Mouse (Mus musculus) natural killer cell, adult 2 months (primary cell): ENCODE results near the gene Gas1.

Source experiments
- DNase-seq, 2 experiments: peaks; one replicate each; pipeline ENCODE4 v3.0.0; 2022; ENCODE audit warnings: low spot score in 2 of 2

Gene Gas1

GRCm38 (mm10) chr13:60173186-60173585 is 4.0 kb downstream of the Gas1 start:
- no peak for DNase-seq

- DNase-seq, result no peak
Measured at GRCm38 (mm10) chr13:60172366-60173017, 4.7 kb downstream of the Gas1 start.

GRCm38 (mm10) chr13:60171781-60172180 is 5.4 kb downstream of the Gas1 start:
- DNase-seq, result no peak

- no peak for DNase-seq
Measured at GRCm38 (mm10) chr13:60170898-60171715, 6.1 kb downstream of the Gas1 start.

- DNase-seq, result no peak
Measured at GRCm38 (mm10) chr13:60169026-60169425, 8.1 kb downstream of the Gas1 start.

GRCm38 (mm10) chr13:60156294-60157126 is 20.7 kb downstream of the Gas1 start:
- DNase-seq, result no peak

- DNase-seq, result no peak
Measured at GRCm38 (mm10) chr13:60154170-60154569, 23.0 kb downstream of the Gas1 start.

- DNase-seq, result no peak
Measured at GRCm38 (mm10) chr13:60148235-60148634, 28.9 kb downstream of the Gas1 start.

GRCm38 (mm10) chr13:60147857-60148181 is 29.3 kb downstream of the Gas1 start:
- DNase-seq, result no peak

GRCm38 (mm10) chr13:60146994-60147856 is 29.9 kb downstream of the Gas1 start:
- DNase-seq, result no peak

- DNase-seq, result no peak
Measured at GRCm38 (mm10) chr13:60146231-60146630, 30.9 kb downstream of the Gas1 start.

GRCm38 (mm10) chr13:60136962-60137361 is 40.2 kb downstream of the Gas1 start:
- no peak for DNase-seq

- no peak for DNase-seq
Measured at GRCm38 (mm10) chr13:60134439-60134799, 42.7 kb downstream of the Gas1 start.

GRCm38 (mm10) chr13:60133716-60134438 is 43.3 kb downstream of the Gas1 start:
- no peak for DNase-seq

GRCm38 (mm10) chr13:60131771-60132170 is 45.4 kb downstream of the Gas1 start:
- DNase-seq, result no peak

- no peak for DNase-seq
Measured at GRCm38 (mm10) chr13:60129541-60129940, 47.6 kb downstream of the Gas1 start.

GRCm38 (mm10) chr13:60126338-60126737 is 50.8 kb downstream of the Gas1 start:
- DNase-seq, result no peak

- DNase-seq, result no peak
Measured at GRCm38 (mm10) chr13:60125501-60126305, 51.5 kb downstream of the Gas1 start.

GRCm38 (mm10) chr13:60125020-60125419 is 52.1 kb downstream of the Gas1 start:
- DNase-seq, result no peak

GRCm38 (mm10) chr13:60124456-60124855 is 52.7 kb downstream of the Gas1 start:
- no peak for DNase-seq
